Mouse (Mus musculus) activated CD4-positive, CD25-positive, alpha-beta regulatory T cell, adult 9 weeks (primary cell): Measurements from ENCODE around the gene BC005624. TPM values are rescaled to one million over a fixed set of nuclear protein-coding genes. Genes with fewer than 3 reads are reported as not detected.

ENCODE experiments used
- polyA plus RNA-seq: library from polyadenylated mRNA; unstranded; fragments of 100-300 nt; shearing (Covaris generic); gene quantifications from one replicate; pipeline ENCODE4 v1.2.1, GENCODE M21; 2017

Gene BC005624
- 83.9 TPM for polyA plus RNA-seq

DNA sequence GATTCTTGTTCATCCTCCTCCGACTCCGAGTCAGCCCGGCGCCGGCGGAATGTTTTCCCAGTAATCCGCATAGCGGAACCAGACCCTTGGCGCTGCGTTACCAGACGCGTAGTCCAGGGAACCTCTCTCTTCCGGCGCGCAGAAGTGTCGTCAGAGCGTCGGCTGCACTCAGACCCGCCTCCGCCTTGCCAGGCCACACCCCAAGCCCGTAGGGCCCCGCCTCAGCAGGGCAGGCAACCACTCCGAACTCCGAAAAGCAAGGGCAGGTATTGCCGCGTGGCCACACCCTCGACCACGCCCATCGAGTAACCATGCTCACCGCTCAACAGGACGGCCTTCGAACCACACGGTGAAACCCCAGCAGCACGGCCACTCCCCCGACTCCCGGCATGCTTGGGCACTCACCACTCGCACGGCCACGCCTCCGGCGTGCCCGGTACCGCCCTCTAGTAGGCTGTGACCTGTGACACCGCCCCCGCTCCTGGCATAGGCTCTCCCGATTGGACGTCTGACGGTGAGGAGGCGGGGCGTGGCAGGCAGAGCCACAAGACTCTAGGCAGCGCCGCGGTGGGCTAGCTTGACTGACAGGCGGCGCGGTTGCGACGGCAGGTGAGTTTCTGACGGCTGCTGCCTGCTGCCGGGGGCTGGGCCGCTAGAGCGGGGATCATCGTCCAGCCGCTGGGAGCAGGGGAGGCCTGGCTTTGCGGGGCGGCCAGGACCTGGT, at the start of gene BC005624, which contains the start of gene Usp20:
Gene BC005624 (minus strand): TSS at position 412 of the 724 bp plus-strand sequence.
Gene Usp20 (plus strand): TSS at position 490 of the 724 bp plus-strand sequence.

DNA sequence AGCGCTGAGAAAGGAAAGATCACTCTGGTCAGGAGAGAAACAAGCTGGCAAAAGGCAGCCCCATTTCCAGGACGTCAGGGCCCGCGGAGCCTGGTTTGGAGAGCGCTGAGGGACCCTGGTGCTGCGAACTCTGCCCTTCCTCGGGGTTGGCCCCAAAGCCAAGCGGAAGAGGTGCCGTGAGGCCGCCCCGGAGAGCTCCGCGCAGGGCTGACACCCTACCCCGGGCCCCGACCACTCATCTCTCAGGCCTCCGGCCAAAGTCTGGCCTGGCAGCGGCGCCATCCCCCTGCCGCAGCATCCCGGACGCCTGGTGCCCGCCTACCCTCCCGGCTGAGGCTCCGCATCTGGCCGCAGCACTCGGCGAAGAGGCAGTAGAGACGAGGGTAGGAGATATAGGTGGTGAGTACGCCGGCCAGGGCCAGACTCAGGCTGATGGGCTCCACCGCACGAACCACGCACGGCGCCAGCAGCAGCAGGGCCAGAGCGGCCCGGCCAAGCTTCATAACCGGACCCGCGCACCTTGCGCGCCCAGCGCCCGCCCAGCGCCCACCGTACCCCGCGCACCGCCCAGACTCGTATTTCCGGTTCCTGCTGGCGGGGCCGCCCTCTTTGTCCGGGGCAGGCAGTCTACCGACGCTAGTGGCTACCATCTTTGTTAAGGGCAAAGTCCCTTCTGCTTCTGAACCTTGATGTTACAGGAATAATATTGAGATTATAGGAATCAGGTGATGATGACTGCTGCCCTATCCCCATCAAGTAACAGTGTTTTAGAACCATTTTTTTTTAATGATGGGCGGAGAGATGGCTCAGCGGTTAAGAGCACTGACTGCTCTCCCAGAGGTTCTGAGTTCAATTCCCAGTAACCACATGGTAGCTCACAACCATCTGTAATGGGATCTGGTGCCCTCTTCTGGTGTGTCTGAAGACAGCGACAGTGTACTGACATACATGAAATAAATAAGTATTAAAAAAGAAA, 14.4 kb downstream of the BC005624 start, which contains the start of gene Tor1a:
Gene Tor1a (minus strand): TSS at position 582 of the 976 bp plus-strand sequence.

DNA sequence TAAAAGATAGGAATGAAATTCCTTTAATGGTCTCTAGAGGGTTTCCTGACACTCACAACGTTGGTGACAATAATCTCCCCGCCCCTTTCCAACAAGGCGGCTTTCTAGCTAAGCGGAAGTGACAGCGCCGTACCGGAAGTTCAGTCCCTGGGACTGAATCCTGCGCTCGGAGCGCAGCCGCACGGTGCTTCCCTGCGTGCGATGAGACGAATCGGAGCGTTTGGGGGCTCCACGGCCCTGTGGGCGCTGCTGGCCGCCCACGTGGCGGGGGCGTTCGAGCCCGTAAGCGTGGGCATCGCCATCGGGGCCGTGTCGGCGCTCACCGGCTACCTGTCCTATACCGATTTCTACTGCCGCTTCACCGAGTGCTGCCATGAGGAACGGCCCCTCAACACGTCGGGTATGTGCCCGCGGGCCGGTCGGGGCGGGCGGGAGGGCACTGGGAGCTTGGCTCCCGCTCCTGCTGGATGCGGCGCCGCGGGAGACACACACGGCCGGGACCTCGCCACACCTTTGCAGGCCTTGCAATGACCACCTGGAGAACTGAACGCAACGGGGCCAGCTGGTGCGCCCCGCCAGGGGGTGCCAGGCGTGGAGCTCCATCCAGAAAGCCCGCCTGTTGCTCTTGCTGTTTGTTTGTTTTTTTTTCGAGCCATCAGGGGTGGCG, 29.0 kb downstream of the BC005624 start, which contains the start of gene Tor1b:
Gene Tor1b (plus strand): TSS at position 136 of the 667 bp plus-strand sequence.

DNA sequence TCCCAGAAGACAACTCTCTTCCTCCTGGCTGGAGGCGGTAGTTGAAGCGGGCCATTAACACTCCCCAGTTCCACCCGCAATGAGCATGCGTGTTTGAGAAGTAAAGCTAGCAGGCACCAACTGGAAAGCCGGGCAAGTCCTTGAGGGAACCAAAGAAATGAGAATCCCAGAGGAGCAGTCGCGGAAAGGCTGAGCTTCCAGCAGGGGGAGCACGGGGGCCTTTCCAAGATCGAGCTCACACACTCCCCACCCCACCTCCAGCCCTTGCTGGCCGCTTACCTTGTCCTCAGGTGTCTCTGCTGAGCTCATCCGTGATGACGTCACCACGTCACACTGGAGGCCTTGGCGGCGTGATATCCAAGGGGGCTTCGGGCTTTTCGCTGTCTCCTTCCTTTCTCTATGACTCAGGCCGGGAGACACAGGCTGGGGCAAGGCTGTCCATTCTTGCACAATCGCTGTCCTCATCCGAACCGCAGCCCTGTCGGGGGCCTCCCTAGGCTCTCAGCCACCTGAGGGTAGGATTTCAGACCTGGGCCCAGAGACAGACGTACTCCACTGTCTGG, 52.4 kb downstream of the BC005624 start, which contains the start of gene Ptges:
Gene Ptges (minus strand): TSS at position 381 of the 563 bp plus-strand sequence.

Other genes with a start within 250 kb of the BC005624 start
- 0.44 TPM for gene 1700001O22Rik, start 178.5 kb downstream of the BC005624 start, polyA plus RNA-seq
- gene Ntmt1, start 174.4 kb downstream of the BC005624 start, polyA plus RNA-seq: 39.1 TPM
- gene Asb6, start 151.9 kb downstream of the BC005624 start, polyA plus RNA-seq: 65.1 TPM
- not detected for gene Prrx2, start 147.2 kb downstream of the BC005624 start, polyA plus RNA-seq
- not detected for gene Ptges, start 52.3 kb downstream of the BC005624 start, polyA plus RNA-seq
- 34.6 TPM for gene Tor1b, start 29.2 kb downstream of the BC005624 start, polyA plus RNA-seq
- gene Tor1a, start 14.3 kb downstream of the BC005624 start, polyA plus RNA-seq: 67.6 TPM
- 30.2 TPM for gene Usp20, start 78 bp upstream of the BC005624 start, polyA plus RNA-seq
- 178 TPM for gene Fnbp1, start 159.8 kb upstream of the BC005624 start, polyA plus RNA-seq
- 83.8 TPM for gene Gpr107, start 170.1 kb upstream of the BC005624 start, polyA plus RNA-seq